Mouse (Mus musculus): ENCODE results near the gene Ifih1. TPM values are rescaled to one million over a fixed set of nuclear protein-coding genes. Genes with fewer than 3 reads are reported as not detected.

Gene Ifih1
- total RNA-seq, 2 experiments from 2014 or later = 4.9 to 6.7 TPM

- no peak for DNase-seq (ENCODE audit: low spot score)
- intact Hi-C loops (cut with DNase I) = no loop called here
Observed at GRCm38 (mm10) chr2:62643405-62644305, 2.4 kb downstream of the Ifih1 start.

GRCm38 (mm10) chr2:62639869-62640268 lies 6.2 kb downstream of the Ifih1 start:
- intact Hi-C loops (cut with DNase I) = loop anchor here (10.0 kb wide), 1 partner anchor 295 kb away; no protein-coding TSS in a partner anchor
- DNase-seq (ENCODE audit: low spot score) = no peak

- intact Hi-C loops (cut with DNase I) = loop anchor here (10.0 kb wide), 1 partner anchor 286 kb away; no protein-coding TSS in a partner anchor
- DNase-seq (ENCODE audit: low spot score) = no peak
Observed at GRCm38 (mm10) chr2:62630446-62630845, 15.6 kb downstream of the Ifih1 start.

GRCm38 (mm10) chr2:62628356-62628755 lies 17.7 kb downstream of the Ifih1 start:
- DNase-seq (ENCODE audit: low spot score) = no peak
- intact Hi-C loops (cut with DNase I) = loop anchor here (5.0 kb wide), 1 partner anchor 76 kb away; no protein-coding TSS in a partner anchor

GRCm38 (mm10) chr2:62627728-62628127 lies 18.3 kb downstream of the Ifih1 start:
- DNase-seq (ENCODE audit: low spot score) = no peak
- intact Hi-C loops (cut with DNase I) = loop anchor here (5.0 kb wide), 1 partner anchor 75 kb away; no protein-coding TSS in a partner anchor

- no peak for DNase-seq (ENCODE audit: low spot score)
- intact Hi-C loops (cut with DNase I) = no loop called here
Observed at GRCm38 (mm10) chr2:62623024-62623441, 23.0 kb downstream of the Ifih1 start.

- intact Hi-C loops (cut with DNase I) = no loop called here
- DNase-seq (ENCODE audit: low spot score) = no peak
Observed at GRCm38 (mm10) chr2:62619679-62620078, 26.4 kb downstream of the Ifih1 start.

- DNase-seq (ENCODE audit: low spot score) = no peak
- intact Hi-C loops (cut with DNase I) = no loop called here
Observed at GRCm38 (mm10) chr2:62618934-62619341, 27.1 kb downstream of the Ifih1 start.

- intact Hi-C loops (cut with DNase I) = no loop called here
- DNase-seq (ENCODE audit: low spot score) = no peak
Observed at GRCm38 (mm10) chr2:62613133-62613532, 32.9 kb downstream of the Ifih1 start.

GRCm38 (mm10) chr2:62606205-62606604 lies 39.9 kb downstream of the Ifih1 start:
- intact Hi-C loops (cut with DNase I) = no loop called here
- DNase-seq (ENCODE audit: low spot score) = no peak

GRCm38 (mm10) chr2:62603530-62603929 lies 42.5 kb downstream of the Ifih1 start:
- DNase-seq (ENCODE audit: low spot score) = no peak
- intact Hi-C loops (cut with DNase I) = no loop called here

GRCm38 (mm10) chr2:62596586-62596985 lies 49.5 kb downstream of the Ifih1 start:
- DNase-seq (ENCODE audit: low spot score) = no peak

GRCm38 (mm10) chr2:62594491-62594890 lies 51.6 kb downstream of the Ifih1 start:
- no peak for DNase-seq (ENCODE audit: low spot score)

More at GRCm38 (mm10) chr2:62596586-62596985, 49.5 kb downstream of the Ifih1 start:
- intact Hi-C loops (cut with DNase I) = no loop called here

GRCm38 (mm10) chr2:62591555-62591954 lies 54.5 kb downstream of the Ifih1 start:
- intact Hi-C loops (cut with DNase I) = no loop called here
- no peak for DNase-seq (ENCODE audit: low spot score)

More at GRCm38 (mm10) chr2:62594491-62594890, 51.6 kb downstream of the Ifih1 start:
- intact Hi-C loops (cut with DNase I) = no loop called here

GRCm38 (mm10) chr2:62589333-62589732 lies 56.7 kb downstream of the Ifih1 start:
- intact Hi-C loops (cut with DNase I) = no loop called here
- DNase-seq (ENCODE audit: low spot score) = no peak

- DNase-seq (ENCODE audit: low spot score) = no peak
- intact Hi-C loops (cut with DNase I) = no loop called here
Observed at GRCm38 (mm10) chr2:62585769-62586168, 60.3 kb downstream of the Ifih1 start.

- intact Hi-C loops (cut with DNase I) = no loop called here
- DNase-seq (ENCODE audit: low spot score) = no peak
Observed at GRCm38 (mm10) chr2:62574962-62575361, 71.1 kb downstream of the Ifih1 start.

GRCm38 (mm10) chr2:62574250-62574649 lies 71.8 kb downstream of the Ifih1 start:
- intact Hi-C loops (cut with DNase I) = no loop called here
- DNase-seq (ENCODE audit: low spot score) = no peak

- intact Hi-C loops (cut with DNase I) = no loop called here
- DNase-seq (ENCODE audit: low spot score) = peak; percentile 17
Observed at GRCm38 (mm10) chr2:62573753-62574159, 72.3 kb downstream of the Ifih1 start, which contains the start of gene Fap. Gene Fap (minus strand): TSS chr2:62574075.

- DNase-seq (ENCODE audit: low spot score) = no peak
- intact Hi-C loops (cut with DNase I) = no loop called here
Observed at GRCm38 (mm10) chr2:62573099-62573752, 72.8 kb downstream of the Ifih1 start.

- intact Hi-C loops (cut with DNase I) = no loop called here
- DNase-seq (ENCODE audit: low spot score) = no peak
Observed at GRCm38 (mm10) chr2:62564687-62565086, 81.4 kb downstream of the Ifih1 start.
